Mouse (Mus musculus) liver, embryonic 14.5 days (tissue): ENCODE measurements around the gene Numbl. TPM values are rescaled to one million over a fixed set of nuclear protein-coding genes. Genes with fewer than 3 reads are reported as not detected.

ENCODE experiments used
- ATAC-seq: fragments of 200-750 bp; cut with Nextera tagmentation; 2 replicates; pipeline ENCODE4 v1.8.0; 2017; ENCODE audit warnings: moderate number of reproducible peaks, mild to moderate bottlenecking, moderate library complexity; ENCODE audit not compliant: insufficient read depth
- DNase-seq, 3 experiments: peaks; one replicate each; pipeline ENCODE4 v3.0.0-alpha.2; 2012 to 2013; ENCODE audit warnings: low read depth in 3 of 3, low spot score in 3 of 3
- H3K27ac ChIP-seq: fragments of 300-500 bp; sonication (generic); 2 replicates; pipeline ENCODE4 v1.5.1; 2014; ENCODE audit warnings: moderate library complexity, mild to moderate bottlenecking, control low read depth, inconsistent platforms
- H3K27me3 ChIP-seq: fragments of 300-500 bp; sonication (generic); 2 replicates; pipeline ENCODE4 v1.6.1; 2014; ENCODE audit warnings: mild to moderate bottlenecking, low read length, moderate library complexity; ENCODE audit not compliant: control insufficient read depth, insufficient read depth
- H3K36me3 ChIP-seq: fragments of 300-500 bp; sonication (generic); replicated peaks from 2 replicates; pipeline ENCODE4 v1.6.1; 2014; ENCODE audit warnings: low read depth; ENCODE audit not compliant: control insufficient read depth, insufficient read depth
- H3K4me1 ChIP-seq, 2 experiments: fragments of 200-500 bp in 1 of 2; fragments of 300-500 bp in 1 of 2; sonication (generic) in 1 of 2; replicated peaks; 2 replicates each; pipeline ENCODE4 v1.6.1; 2012 to 2014; ENCODE audit warnings: antibody characterized with exemption in 1 of 2, inconsistent platforms in 1 of 2, low read length in 1 of 2; ENCODE audit not compliant: control insufficient read depth in 2 of 2, insufficient read depth in 2 of 2
- H3K4me2 ChIP-seq: fragments of 300-500 bp; sonication (generic); 2 replicates; pipeline ENCODE4 v1.6.1; 2014; ENCODE audit warnings: low read depth, mild to moderate bottlenecking, control low read depth, moderate library complexity
- H3K4me3 ChIP-seq, 2 experiments: fragments of 200-500 bp in 1 of 2; fragments of 300-500 bp in 1 of 2; sonication (generic) in 1 of 2; 2 replicates each; pipeline ENCODE4 v1.5.1; 2012 to 2014; ENCODE audit warnings: low read depth in 2 of 2, low read length in 2 of 2, mild to moderate bottlenecking in 2 of 2, control low read depth in 1 of 2, inconsistent platforms in 1 of 2, moderate library complexity in 1 of 2; ENCODE audit not compliant: insufficient read depth in 1 of 2
- H3K9ac ChIP-seq: fragments of 300-500 bp; sonication (generic); replicated peaks from 2 replicates; pipeline ENCODE4 v1.6.1; 2014; ENCODE audit warnings: mild to moderate bottlenecking, control low read depth, moderate library complexity
- H3K9me3 ChIP-seq: fragments of 300-500 bp; sonication (generic); 2 replicates; pipeline ENCODE4 v1.6.1; 2016; ENCODE audit warnings: low read length, mixed read lengths; ENCODE audit not compliant: control insufficient read depth
- CTCF ChIP-seq: IDR thresholded peaks from 2 replicates; pipeline ENCODE4 v1.5.1; 2016; ENCODE audit warnings: antibody characterized with exemption, low read depth, control low read depth
- EP300 ChIP-seq: IDR thresholded peaks from 2 replicates; pipeline ENCODE4 v1.6.1; 2016; ENCODE audit warnings: antibody characterized with exemption, low read depth
- WGBS: fragments of 180-500 bp; shearing (Covaris S2); extraction: QIAGEN DNeasy Blood & Tissue Kit; methylation state at CpG from one replicate; pipeline ENCODE4 v1.1.7; 2014; ENCODE audit not compliant: insufficient replicate concordance; 5-methylcytosine and 5-hydroxymethylcytosine counted together
- polyA plus RNA-seq, 2 experiments: library from polyadenylated mRNA; depleted of rRNA in 1 of 2; stranded (reverse) in 1 of 2; unstranded in 1 of 2; fragments of >200 nt; fragmentation: Nextera tagmentation in 1 of 2; extraction: Ambion mirVana in 1 of 2; gene quantifications; 2 replicates each; pipeline versions ENCODE4 v1.2.1 to v1.2.3; 2012 to 2014

Numbl gene
- polyA plus RNA-seq, 2 experiments: 0.72 to 1.9 TPM

DNA sequence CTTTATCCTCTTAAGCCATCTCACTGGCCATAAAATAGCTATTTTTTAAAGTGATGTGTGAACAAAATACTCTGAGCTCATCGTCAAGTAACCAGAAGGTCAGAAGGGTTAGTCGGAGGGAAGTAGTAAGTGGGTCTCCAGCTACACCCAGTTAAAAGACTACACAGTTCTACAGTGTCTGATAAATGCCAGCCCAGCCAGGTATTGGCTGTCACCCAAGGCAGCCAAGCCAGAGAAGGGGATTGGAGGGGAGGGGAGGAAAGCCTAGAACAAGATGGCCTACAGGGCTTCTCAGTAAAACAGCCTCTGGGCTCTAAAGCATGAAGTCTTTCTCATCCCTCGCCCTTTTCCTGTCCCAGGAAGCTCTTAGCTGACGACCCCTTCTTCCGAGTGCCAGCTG is 8.3 kb upstream of the Numbl start:
- no peak overlapping the region for H3K4me2 ChIP-seq
- DNase-seq (no peak), ATAC-seq (no peak)
- no peaks in the 10 kb centered on the region for H3K36me3 ChIP-seq
- WGBS: 73% methylated on average over 5 of the region's 5 CpGs
- no peak overlapping the region for H3K9ac ChIP-seq
- H3K9me3 ChIP-seq: no peaks in the 10 kb centered on the region
- H3K4me1 ChIP-seq: peaks cover 3 to 8% of the 10 kb centered on the region in 2 experiments; a peak in 2 of 4 replicates
- no peaks in the 10 kb centered on the region for H3K27me3 ChIP-seq
- H3K4me3 ChIP-seq: no peak overlapping the region
- H3K27ac ChIP-seq: no peak overlapping the region
- TF ChIP-seq EP300 (no peak), CTCF (no peak)

DNA sequence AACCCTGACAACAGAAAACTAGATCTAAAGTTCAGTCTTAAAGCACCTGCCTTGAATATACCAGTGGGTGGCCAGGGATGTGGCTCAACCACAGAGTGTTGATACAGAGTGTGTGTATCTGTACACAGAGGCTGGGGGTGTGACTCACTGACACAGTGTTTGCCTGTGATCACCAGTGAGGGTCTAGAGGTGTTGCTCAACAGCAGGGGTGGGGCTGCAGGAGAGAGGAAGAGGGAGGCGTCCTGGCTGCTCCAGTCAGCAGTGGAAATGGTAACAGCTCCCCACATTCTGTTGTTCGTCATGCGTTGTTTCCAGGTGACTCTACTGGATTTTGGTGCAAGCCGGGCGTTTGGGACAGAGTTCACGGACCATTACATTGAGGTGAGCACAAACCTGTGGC is 6.3 kb upstream of the Numbl start:
- H3K4me1 ChIP-seq: peaks cover 3 to 8% of the 10 kb centered on the region in 2 experiments; a peak in 2 of 4 replicates
- no peaks in the 10 kb centered on the region for H3K27me3 ChIP-seq
- ATAC-seq (peak; percentile 78), DNase-seq (no peak)
- H3K4me3 ChIP-seq: peak overlapping the region; percentile 28 to 31; a peak in 2 of 4 replicates
- no peaks in the 10 kb centered on the region for H3K9me3 ChIP-seq
- H3K9ac ChIP-seq: no peak overlapping the region
- TF ChIP-seq CTCF (no peak), EP300 (no peak)
- H3K27ac ChIP-seq: no peak overlapping the region
- H3K4me2 ChIP-seq: peak overlapping the region; percentile 33; the same call in 1 of the 2 replicates
- WGBS: 50% methylated on average over 6 of the region's 6 CpGs
- no peaks in the 10 kb centered on the region for H3K36me3 ChIP-seq

- H3K4me3 ChIP-seq: no peak overlapping the region
- peaks cover 3 to 10% of the 10 kb centered on the region in 2 experiments; a peak in 3 of 4 replicates for H3K4me1 ChIP-seq
- TF ChIP-seq EP300 (no peak), CTCF (peak; percentile 70)
- no peak overlapping the region for H3K9ac ChIP-seq
- WGBS: 73% methylated on average over 3 of the region's 3 CpGs
- ATAC-seq (no peak), DNase-seq (no peak)
- H3K36me3 ChIP-seq: no peaks in the 10 kb centered on the region
- H3K9me3 ChIP-seq: no peaks in the 10 kb centered on the region
- no peak overlapping the region for H3K27ac ChIP-seq
- H3K27me3 ChIP-seq: no peaks in the 10 kb centered on the region
- no peak overlapping the region for H3K4me2 ChIP-seq
These were observed 2.5 kb upstream of the Numbl start for GRCm38 (mm10) chr7:27255721-27256120.

DNA sequence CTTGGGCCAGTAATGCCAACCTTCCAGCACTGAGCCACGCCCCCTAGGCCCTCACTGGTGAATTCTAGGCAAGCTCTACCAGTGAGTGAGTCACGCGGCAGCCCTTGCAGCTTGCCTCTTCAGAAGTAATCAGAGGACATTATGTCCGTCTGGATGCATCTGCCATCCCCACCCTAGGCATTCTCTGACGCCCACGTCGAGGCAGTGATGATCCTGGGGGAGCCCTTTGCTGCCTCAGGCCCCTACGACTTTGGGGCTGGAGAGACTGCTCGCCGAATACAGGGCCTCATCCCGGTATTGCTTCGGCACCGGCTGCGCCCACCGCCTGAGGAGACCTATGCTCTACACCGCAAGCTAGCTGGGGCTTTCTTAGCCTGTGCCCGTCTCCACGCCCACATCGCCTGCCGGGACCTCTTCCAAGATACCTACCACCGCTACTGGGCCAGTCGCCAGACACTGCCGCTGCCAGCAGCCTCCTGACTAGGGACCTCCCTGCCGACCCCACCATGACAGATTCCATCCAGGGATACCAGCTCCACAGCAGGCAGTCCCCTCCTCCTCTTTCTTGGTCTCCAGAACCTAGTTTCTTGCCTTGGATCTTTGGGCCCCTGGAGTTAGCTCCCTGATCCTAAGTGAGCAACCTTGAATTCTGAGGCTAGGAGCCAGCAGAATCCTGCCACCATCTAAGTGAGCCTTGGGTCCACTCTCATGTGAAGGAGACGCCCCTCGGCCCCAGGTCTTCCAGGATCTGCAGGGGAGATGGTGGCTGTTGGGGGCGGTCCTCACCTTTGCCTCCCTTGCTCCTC is 984 bp upstream of the Numbl start:
- TF ChIP-seq EP300: no peak
- TF ChIP-seq CTCF: no peak
- H3K9ac ChIP-seq: no peak overlapping the region
- H3K36me3 ChIP-seq: no peaks in the 10 kb centered on the region
- ATAC-seq: no peak
- no peak for DNase-seq
- peak overlapping the region; percentile 99; the same call in 1 of the 2 replicates for H3K4me2 ChIP-seq
- H3K4me1 ChIP-seq: peaks cover 0 to 9% of the 10 kb centered on the region in 2 experiments; a peak in 2 of 4 replicates
- H3K27me3 ChIP-seq: no peaks in the 10 kb centered on the region
- no peaks in the 10 kb centered on the region for H3K9me3 ChIP-seq
- H3K4me3 ChIP-seq: no peak overlapping the region
- H3K27ac ChIP-seq: no peak overlapping the region
- 63% methylated on average over 27 of the region's 27 CpGs for WGBS

DNA sequence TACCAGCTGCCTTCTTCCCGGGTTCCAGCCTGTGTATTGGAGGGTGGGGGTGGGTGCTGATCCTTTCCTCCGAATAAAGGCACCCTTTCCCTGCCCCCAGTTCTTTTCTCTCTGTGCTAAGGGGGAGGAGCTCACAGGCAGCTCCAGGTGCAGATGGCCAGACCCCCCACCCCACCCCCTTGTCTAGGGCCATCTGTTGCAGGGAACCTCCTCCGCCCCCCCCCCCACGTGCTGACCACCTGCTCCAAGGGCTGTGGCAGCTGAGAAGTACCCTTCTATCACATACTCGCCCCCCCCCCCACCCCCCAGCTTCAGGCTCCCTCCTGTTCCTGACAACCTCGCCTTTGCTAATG is 405 bp upstream of the Numbl start:
- Histone ChIP-seq H3K27me3 (no peaks in the 10 kb centered on the region), H3K9me3 (no peaks in the 10 kb centered on the region), H3K4me1 (peaks cover 0 to 8% of the 10 kb centered on the region in 2 experiments; a peak in 2 of 4 replicates), H3K36me3 (no peaks in the 10 kb centered on the region), H3K4me2 (peak overlapping the region; percentile 99), H3K27ac (peak overlapping the region; percentile 58), H3K4me3 (peak overlapping the region; percentile 68 to 77), H3K9ac (peak overlapping the region; percentile 68)
- WGBS: 15% methylated on average over 4 of the region's 6 CpGs
- ATAC-seq (no peak), DNase-seq (no peak)
- TF ChIP-seq CTCF (no peak), EP300 (no peak)
